Mouse (Mus musculus) ES-E14 (cell line): ENCODE measurements at regions not wholly inside any gene's neighbourhood (a gene's known extent, or its start where the extent isn't known, plus 50 kb on each side); places are given as distances from the start of the nearest gene placed in this dataset.
"Not testable (repeated sequence)": the region's sequence is repeated elsewhere in the genome, so short reads cannot be mapped to it uniquely, and the experiment has no call there.

Source experiments
- DNase-seq: peaks from one replicate; pipeline ENCODE4 v3.0.0-alpha.2; 2013; ENCODE audit warnings: low read depth, low spot score
- H3K27ac ChIP-seq: 2 replicates; pipeline ENCODE4 v1.5.1; 2012; ENCODE audit warnings: low read depth, mild to moderate bottlenecking, low read length, moderate library complexity, mixed read lengths; ENCODE audit not compliant: poor library complexity, insufficient read depth, severe bottlenecking
- H3K36me3 ChIP-seq: 2 replicates; pipeline ENCODE4 v1.6.1; 2012; ENCODE audit warnings: mild to moderate bottlenecking, low read length, moderate library complexity, mixed read lengths; ENCODE audit not compliant: control insufficient read depth, poor library complexity, insufficient read depth, severe bottlenecking
- H3K4me1 ChIP-seq, 2 experiments: fragments of 150-350 bp in 1 of 2; sonication (generic) in 1 of 2; 2 replicates each; pipeline ENCODE4 v1.6.1; 2012; ENCODE audit warnings: low read length in 2 of 2, mild to moderate bottlenecking in 1 of 2, mixed read lengths in 1 of 2; ENCODE audit not compliant: control insufficient read depth in 2 of 2, insufficient read depth in 2 of 2, poor library complexity in 1 of 2
- H3K4me3 ChIP-seq, 2 experiments: fragments of 150-350 bp in 1 of 2; sonication (generic) in 1 of 2; 2 replicates each; pipeline ENCODE4 v1.5.1; 2012; ENCODE audit warnings: low read length in 2 of 2, low read depth in 1 of 2, mild to moderate bottlenecking in 1 of 2, mixed read lengths in 1 of 2; ENCODE audit not compliant: insufficient read depth in 1 of 2, poor library complexity in 1 of 2, severe bottlenecking in 1 of 2
- H3K9ac ChIP-seq: 2 replicates; pipeline ENCODE4 v1.6.1; 2012; ENCODE audit warnings: low read depth, mild to moderate bottlenecking, low read length, mixed read lengths; ENCODE audit not compliant: poor library complexity, insufficient read depth, severe bottlenecking
- H3K9me3 ChIP-seq: fragments of 150-350 bp; sonication (generic); 2 replicates; pipeline ENCODE4 v1.6.1; 2012; ENCODE audit warnings: low read depth, mild to moderate bottlenecking, low read length; ENCODE audit not compliant: control insufficient read depth, insufficient read depth
- CHD2 ChIP-seq: IDR thresholded peaks from 2 replicates; pipeline ENCODE4 v1.6.1; 2014; ENCODE audit warnings: mild to moderate bottlenecking, low read depth, low read length, inconsistent platforms
- HCFC1 ChIP-seq: IDR thresholded peaks from 2 replicates; pipeline ENCODE4 v1.6.1; 2012; ENCODE audit warnings: low read length, inconsistent platforms, borderline replicate concordance; ENCODE audit not compliant: insufficient read depth
- MAFK ChIP-seq: IDR thresholded peaks from 2 replicates; pipeline ENCODE4 v1.6.1; 2014; ENCODE audit warnings: mild to moderate bottlenecking, low read depth, low read length, inconsistent platforms; ENCODE audit not compliant: insufficient read depth
- ZC3H11A ChIP-seq: IDR thresholded peaks from 2 replicates; pipeline ENCODE4 v1.6.1; 2012; ENCODE audit warnings: low read depth, mild to moderate bottlenecking, inconsistent platforms, low read length, borderline replicate concordance
- ZNF384 ChIP-seq: IDR thresholded peaks from 2 replicates; pipeline ENCODE4 v1.6.1; 2012; ENCODE audit warnings: low read depth, low read length, inconsistent platforms
- in situ Hi-C, 2 experiments: fragments of 600-800 bp; cut with MboI; formaldehyde crosslinking; loops; one replicate each; pipeline ENCODE4 v1.15.1; 2025; ENCODE audit warnings: low sequenced_read_pairs in 2 of 2, inconsistent platforms in 1 of 2; ENCODE audit not compliant: unreplicated experiment in 2 of 2

GRCm38 (mm10) chr6:3319378-3319777 is 80.0 kb downstream of the Samd9l start:
- no peak overlapping the region for H3K27ac ChIP-seq

GRCm38 (mm10) chr6:3307598-3308220 is 91.7 kb downstream of the Samd9l start:
- H3K36me3 ChIP-seq, in situ Hi-C loops, H3K27ac ChIP-seq, H3K9ac ChIP-seq, H3K9me3 ChIP-seq, H3K4me3 ChIP-seq, H3K4me1 ChIP-seq: not testable (repeated sequence)
- peak; percentile 29 for DNase-seq

More at GRCm38 (mm10) chr6:3319378-3319777, 80.0 kb downstream of the Samd9l start:
- no peak overlapping the region for H3K9ac ChIP-seq
- no peak overlapping the region for H3K4me3 ChIP-seq
- in situ Hi-C loops = no loop called here
- H3K36me3 ChIP-seq = no peaks in the 10 kb centered on the region
- no peaks in the 10 kb centered on the region for H3K4me1 ChIP-seq
- no peak for TF ChIP-seq CHD2
- TF ChIP-seq ZNF384 = no peak
- no peak for TF ChIP-seq ZC3H11A
- TF ChIP-seq MAFK = no peak
- no peak for TF ChIP-seq HCFC1
- DNase-seq = no peak
- H3K9me3 ChIP-seq = no peaks in the 10 kb centered on the region

GRCm38 (mm10) chr6:3304881-3305620 is 94.3 kb downstream of the Samd9l start:
- H3K9me3 ChIP-seq, H3K4me1 ChIP-seq, H3K27ac ChIP-seq, H3K9ac ChIP-seq, in situ Hi-C loops, H3K36me3 ChIP-seq, H3K4me3 ChIP-seq, DNase-seq: not testable (repeated sequence)

GRCm38 (mm10) chr6:3293316-3293715 is 106.1 kb downstream of the Samd9l start:
- H3K4me3 ChIP-seq, in situ Hi-C loops, H3K27ac ChIP-seq, H3K4me1 ChIP-seq, H3K36me3 ChIP-seq, H3K9ac ChIP-seq, H3K9me3 ChIP-seq, DNase-seq: not testable (repeated sequence)

GRCm38 (mm10) chr6:3291983-3292382 is 107.4 kb downstream of the Samd9l start:
- H3K27ac ChIP-seq, H3K4me1 ChIP-seq, H3K9ac ChIP-seq, H3K36me3 ChIP-seq, H3K4me3 ChIP-seq, DNase-seq, in situ Hi-C loops, H3K9me3 ChIP-seq: not testable (repeated sequence)
